Mouse (Mus musculus) spleen, adult 2 months (tissue): Measurements from ENCODE around the gene Il1r2.

Experiments used
- CTCF ChIP-seq: fragments of 200-500 bp; IDR thresholded peaks from 2 replicates; pipeline ENCODE4 v1.5.1; 2011; ENCODE audit warnings: mild to moderate bottlenecking, inconsistent platforms; ENCODE audit not compliant: insufficient read depth, insufficient read length, insufficient replicate concordance; ENCODE audit errors: extremely low read depth
- POLR2A ChIP-seq: fragments of 200-500 bp; IDR thresholded peaks from 2 replicates; pipeline ENCODE4 v1.6.1; 2011; ENCODE audit warnings: low read depth, low read length, inconsistent platforms

GRCm38 (mm10) chr1:40029597-40029996, 44.3 kb upstream of the Il1r2 start:
- TF ChIP-seq CTCF: no peak
- no peak for TF ChIP-seq POLR2A
